Mouse (Mus musculus) ES-E14 (cell line): ENCODE measurements at regions not wholly inside any gene's neighbourhood (a gene's known extent, or its start where the extent isn't known, plus 50 kb on each side); places are given as distances from the start of the nearest gene placed in this dataset.

Experiments
- DNase-seq: peaks from one replicate; pipeline ENCODE4 v3.0.0-alpha.2; 2013; ENCODE audit warnings: low read depth, low spot score
- H3K27ac ChIP-seq: 2 replicates; pipeline ENCODE4 v1.5.1; 2012; ENCODE audit warnings: low read depth, mild to moderate bottlenecking, low read length, moderate library complexity, mixed read lengths; ENCODE audit not compliant: poor library complexity, insufficient read depth, severe bottlenecking
- H3K36me3 ChIP-seq: 2 replicates; pipeline ENCODE4 v1.6.1; 2012; ENCODE audit warnings: mild to moderate bottlenecking, low read length, moderate library complexity, mixed read lengths; ENCODE audit not compliant: control insufficient read depth, poor library complexity, insufficient read depth, severe bottlenecking
- H3K4me1 ChIP-seq, 2 experiments: fragments of 150-350 bp in 1 of 2; sonication (generic) in 1 of 2; 2 replicates each; pipeline ENCODE4 v1.6.1; 2012; ENCODE audit warnings: low read length in 2 of 2, mild to moderate bottlenecking in 1 of 2, mixed read lengths in 1 of 2; ENCODE audit not compliant: control insufficient read depth in 2 of 2, insufficient read depth in 2 of 2, poor library complexity in 1 of 2
- H3K4me3 ChIP-seq, 2 experiments: fragments of 150-350 bp in 1 of 2; sonication (generic) in 1 of 2; 2 replicates each; pipeline ENCODE4 v1.5.1; 2012; ENCODE audit warnings: low read length in 2 of 2, low read depth in 1 of 2, mild to moderate bottlenecking in 1 of 2, mixed read lengths in 1 of 2; ENCODE audit not compliant: insufficient read depth in 1 of 2, poor library complexity in 1 of 2, severe bottlenecking in 1 of 2
- H3K9ac ChIP-seq: 2 replicates; pipeline ENCODE4 v1.6.1; 2012; ENCODE audit warnings: low read depth, mild to moderate bottlenecking, low read length, mixed read lengths; ENCODE audit not compliant: poor library complexity, insufficient read depth, severe bottlenecking
- H3K9me3 ChIP-seq: fragments of 150-350 bp; sonication (generic); 2 replicates; pipeline ENCODE4 v1.6.1; 2012; ENCODE audit warnings: low read depth, mild to moderate bottlenecking, low read length; ENCODE audit not compliant: control insufficient read depth, insufficient read depth
- CHD2 ChIP-seq: IDR thresholded peaks from 2 replicates; pipeline ENCODE4 v1.6.1; 2014; ENCODE audit warnings: mild to moderate bottlenecking, low read depth, low read length, inconsistent platforms
- HCFC1 ChIP-seq: IDR thresholded peaks from 2 replicates; pipeline ENCODE4 v1.6.1; 2012; ENCODE audit warnings: low read length, inconsistent platforms, borderline replicate concordance; ENCODE audit not compliant: insufficient read depth
- MAFK ChIP-seq: IDR thresholded peaks from 2 replicates; pipeline ENCODE4 v1.6.1; 2014; ENCODE audit warnings: mild to moderate bottlenecking, low read depth, low read length, inconsistent platforms; ENCODE audit not compliant: insufficient read depth
- ZC3H11A ChIP-seq: IDR thresholded peaks from 2 replicates; pipeline ENCODE4 v1.6.1; 2012; ENCODE audit warnings: low read depth, mild to moderate bottlenecking, inconsistent platforms, low read length, borderline replicate concordance
- ZNF384 ChIP-seq: IDR thresholded peaks from 2 replicates; pipeline ENCODE4 v1.6.1; 2012; ENCODE audit warnings: low read depth, low read length, inconsistent platforms
- in situ Hi-C, 2 experiments: fragments of 600-800 bp; cut with MboI; formaldehyde crosslinking; loops; one replicate each; pipeline ENCODE4 v1.15.1; 2025; ENCODE audit warnings: low sequenced_read_pairs in 2 of 2, inconsistent platforms in 1 of 2; ENCODE audit not compliant: unreplicated experiment in 2 of 2

GRCm38 (mm10) chr2:123190795-123191582, 426.0 kb downstream of the Sqor start:
- in situ Hi-C loops = no loop called here
- Histone ChIP-seq H3K9ac (no peak overlapping the region), H3K9me3 (no peaks in the 10 kb centered on the region), H3K4me3 (no peak overlapping the region), H3K4me1 (no peaks in the 10 kb centered on the region), H3K36me3 (no peaks in the 10 kb centered on the region), H3K27ac (no peak overlapping the region)
- DNase-seq = no peak
- TF ChIP-seq HCFC1 = no peak
- TF ChIP-seq MAFK = no peak
- no peak for TF ChIP-seq ZNF384

- DNase-seq = no peak
Measured at GRCm38 (mm10) chr2:123194533-123194932, 429.5 kb downstream of the Sqor start.

More at GRCm38 (mm10) chr2:123194533-123194932, 429.5 kb downstream of the Sqor start:
- no peak overlapping the region for H3K27ac ChIP-seq
- no peak overlapping the region for H3K4me3 ChIP-seq
- H3K9ac ChIP-seq = no peak overlapping the region
- no peaks in the 10 kb centered on the region for H3K9me3 ChIP-seq
- no peaks in the 10 kb centered on the region for H3K4me1 ChIP-seq
- in situ Hi-C loops = no loop called here
- TF ChIP-seq ZC3H11A = no peak
- TF ChIP-seq CHD2 = no peak
- TF ChIP-seq HCFC1 = no peak
- TF ChIP-seq ZNF384 = no peak
- no peaks in the 10 kb centered on the region for H3K36me3 ChIP-seq
